Mouse (Mus musculus): Measurements from ENCODE around the gene Slc4a1. TPM values are rescaled to one million over a fixed set of nuclear protein-coding genes. Genes with fewer than 3 reads are reported as not detected.
A peak's percentile ranks its signal among the peaks of the same experiment; 100 is the strongest.

Gene Slc4a1
- total RNA-seq, 2 experiments from 2014 or later, result 0.10 to 0.15 TPM

- no peak for DNase-seq
Observed at GRCm38 (mm10) chr11:102350416-102350815, 15.6 kb downstream of the Slc4a1 start.

GRCm38 (mm10) chr11:102349189-102349954 is 16.6 kb downstream of the Slc4a1 start:
- DNase-seq, result no peak

GRCm38 (mm10) chr11:102348771-102349170 is 17.2 kb downstream of the Slc4a1 start:
- DNase-seq, result no peak

GRCm38 (mm10) chr11:102348101-102348585 is 17.9 kb downstream of the Slc4a1 start:
- DNase-seq, result no peak

GRCm38 (mm10) chr11:102347683-102348082 is 18.3 kb downstream of the Slc4a1 start:
- no peak for DNase-seq

GRCm38 (mm10) chr11:102346926-102347325 is 19.1 kb downstream of the Slc4a1 start:
- no peak for DNase-seq

GRCm38 (mm10) chr11:102344458-102344857 is 21.5 kb downstream of the Slc4a1 start:
- no peak for DNase-seq

GRCm38 (mm10) chr11:102342742-102343141 is 23.3 kb downstream of the Slc4a1 start:
- DNase-seq, result no peak

GRCm38 (mm10) chr11:102341101-102341500 is 24.9 kb downstream of the Slc4a1 start:
- no peak for DNase-seq

- no peak for DNase-seq
Observed at GRCm38 (mm10) chr11:102339624-102340023, 26.4 kb downstream of the Slc4a1 start.

GRCm38 (mm10) chr11:102339195-102339594 is 26.8 kb downstream of the Slc4a1 start:
- no peak for DNase-seq

- DNase-seq, result peak; percentile 30 to 45
Observed at GRCm38 (mm10) chr11:102338561-102338960, 27.4 kb downstream of the Slc4a1 start.

GRCm38 (mm10) chr11:102337921-102338320 is 28.1 kb downstream of the Slc4a1 start:
- DNase-seq, result no peak

GRCm38 (mm10) chr11:102336191-102336590 is 29.8 kb downstream of the Slc4a1 start:
- DNase-seq, result no peak

GRCm38 (mm10) chr11:102334973-102335700 is 30.9 kb downstream of the Slc4a1 start:
- DNase-seq, result no peak

- DNase-seq, result no peak
Observed at GRCm38 (mm10) chr11:102334010-102334409, 32.0 kb downstream of the Slc4a1 start.

GRCm38 (mm10) chr11:102333061-102333460 is 32.9 kb downstream of the Slc4a1 start:
- DNase-seq, result no peak

- DNase-seq, result no peak
Observed at GRCm38 (mm10) chr11:102331806-102332205, 34.2 kb downstream of the Slc4a1 start.

- DNase-seq, result no peak
Observed at GRCm38 (mm10) chr11:102330039-102330438, 36.0 kb downstream of the Slc4a1 start.

- DNase-seq, result no peak
Observed at GRCm38 (mm10) chr11:102329518-102329917, 36.5 kb downstream of the Slc4a1 start.

- DNase-seq, result no peak
Observed at GRCm38 (mm10) chr11:102327839-102328238, 38.2 kb downstream of the Slc4a1 start.

GRCm38 (mm10) chr11:102327250-102327649 is 38.8 kb downstream of the Slc4a1 start:
- DNase-seq, result no peak

- no peak for DNase-seq
Observed at GRCm38 (mm10) chr11:102323516-102323915, 42.5 kb downstream of the Slc4a1 start.

GRCm38 (mm10) chr11:102321931-102322330 is 44.1 kb downstream of the Slc4a1 start:
- no peak for DNase-seq
